Mouse (Mus musculus) large intestine, adult 2 months (tissue): Measurements from ENCODE around the gene Ap5s1. TPM values are rescaled to one million over a fixed set of nuclear protein-coding genes. Genes with fewer than 3 reads are reported as not detected.

Experiments used
- DNase-seq: peaks from one replicate; pipeline ENCODE4 v3.0.0-alpha.2; 2012; ENCODE audit warnings: low read depth, low spot score
- WGBS: fragments of 180-500 bp; shearing (Covaris S2); methylation state at CpG from one replicate; pipeline ENCODE4 v1.1.7; 2018; 5-methylcytosine and 5-hydroxymethylcytosine counted together
- polyA plus RNA-seq: library from polyadenylated mRNA; depleted of rRNA; stranded (reverse); fragments of >200 nt; gene quantifications from 2 replicates; pipeline ENCODE4 v1.2.3, GENCODE M21; 2012; rRNA removed

Ap5s1 gene
- 66.7 and 70.3 TPM in 2 replicates for polyA plus RNA-seq

- DNase-seq: no peak
- 90% methylated on average over 4 of the region's 4 CpGs for WGBS
These were observed at the start of gene Ap5s1 for GRCm38 (mm10) chr2:131206778-131207177. Ap5s1 (plus strand) TSS chr2:131207078.

- no peak for DNase-seq
- under 1% methylated on average over 18 of the region's 18 CpGs for WGBS
These were observed 47.4 kb upstream of the Ap5s1 start for GRCm38 (mm10) chr2:131159491-131159910.

- DNase-seq: peak; percentile 96
- under 1% methylated on average over 54 of the region's 54 CpGs for WGBS
These were observed 46.8 kb upstream of the Ap5s1 start, which contains the start of gene 1700037H04Rik for GRCm38 (mm10) chr2:131159938-131160581. 1700037H04Rik (minus strand) TSS chr2:131160081.

- no peak for DNase-seq
- WGBS: 1% methylated on average over 17 of the region's 17 CpGs
These were observed 46.2 kb upstream of the Ap5s1 start for GRCm38 (mm10) chr2:131160671-131161111.

GRCm38 (mm10) chr2:131163924-131164323, 43.0 kb upstream of the Ap5s1 start:
- 85% methylated on average over 7 of the region's 7 CpGs for WGBS
- DNase-seq: no peak

GRCm38 (mm10) chr2:131166172-131166571, 40.7 kb upstream of the Ap5s1 start:
- WGBS: 84% methylated on average over 2 of the region's 2 CpGs
- no peak for DNase-seq

GRCm38 (mm10) chr2:131167984-131168383, 38.9 kb upstream of the Ap5s1 start:
- DNase-seq: no peak
- WGBS: 72% methylated on average over 6 of the region's 6 CpGs

- DNase-seq: no peak
- 84% methylated on average over 1 of the region's 1 CpGs for WGBS
These were observed 38.0 kb upstream of the Ap5s1 start for GRCm38 (mm10) chr2:131168914-131169313.

GRCm38 (mm10) chr2:131170936-131171335, 35.9 kb upstream of the Ap5s1 start:
- WGBS: 67% methylated on average over 9 of the region's 9 CpGs
- DNase-seq: no peak

- DNase-seq: no peak
These were observed 35.3 kb upstream of the Ap5s1 start for GRCm38 (mm10) chr2:131171401-131172104.

GRCm38 (mm10) chr2:131172322-131172721, 34.6 kb upstream of the Ap5s1 start:
- 84% methylated on average over 9 of the region's 9 CpGs for WGBS
- DNase-seq: no peak

More at GRCm38 (mm10) chr2:131171401-131172104, 35.3 kb upstream of the Ap5s1 start:
- 60% methylated on average over 43 of the region's 43 CpGs for WGBS

GRCm38 (mm10) chr2:131174700-131175099, 32.2 kb upstream of the Ap5s1 start:
- 5% methylated on average over 11 of the region's 11 CpGs for WGBS
- DNase-seq: no peak

GRCm38 (mm10) chr2:131175286-131175944, 31.5 kb upstream of the Ap5s1 start:
- no peak for DNase-seq
- WGBS: 45% methylated on average over 3 of the region's 3 CpGs

GRCm38 (mm10) chr2:131175945-131176309, 31.0 kb upstream of the Ap5s1 start:
- WGBS: 39% methylated on average over 1 of the region's 1 CpGs
- DNase-seq: no peak

- WGBS: 26% methylated on average over 5 of the region's 5 CpGs
- DNase-seq: no peak
These were observed 30.4 kb upstream of the Ap5s1 start for GRCm38 (mm10) chr2:131176491-131176890.

GRCm38 (mm10) chr2:131177932-131178331, 28.9 kb upstream of the Ap5s1 start:
- DNase-seq: no peak

GRCm38 (mm10) chr2:131178828-131179245, 28.0 kb upstream of the Ap5s1 start:
- no peak for DNase-seq
- WGBS: 8% methylated on average over 26 of the region's 26 CpGs

More at GRCm38 (mm10) chr2:131177932-131178331, 28.9 kb upstream of the Ap5s1 start:
- 28% methylated on average over 9 of the region's 9 CpGs for WGBS

- whole genome bisulfite sequencing: under 1% methylated on average over 67 of the region's 67 CpGs
- no peak for DNase-seq
These were observed 27.5 kb upstream of the Ap5s1 start for GRCm38 (mm10) chr2:131179246-131179886.

GRCm38 (mm10) chr2:131179990-131180587, 26.8 kb upstream of the Ap5s1 start, which contains the start of gene Cenpb:
Cenpb (minus strand) TSS chr2:131180067.
- 3% methylated on average over 56 of the region's 57 CpGs for WGBS
- DNase-seq: no peak
